Mouse (Mus musculus) lung, embryonic 14.5 days (tissue): Measurements from ENCODE around the gene Sdr39u1. TPM values are rescaled to one million over a fixed set of nuclear protein-coding genes. Genes with fewer than 3 reads are reported as not detected.

ENCODE experiments used
- ATAC-seq: fragments of 200-750 bp; cut with Nextera tagmentation; 2 replicates; pipeline ENCODE4 v1.8.0; 2017; ENCODE audit warnings: mild to moderate bottlenecking, moderate TSS enrichment, moderate library complexity; ENCODE audit not compliant: insufficient read depth
- DNase-seq: peaks from one replicate; pipeline ENCODE4 v3.0.0-alpha.2; 2015
- H3K27ac ChIP-seq: fragments of 300-500 bp; sonication (generic); 2 replicates; pipeline ENCODE4 v1.5.1; 2014; ENCODE audit warnings: low read depth, mild to moderate bottlenecking, moderate library complexity
- H3K27me3 ChIP-seq: fragments of 300-500 bp; sonication (generic); 2 replicates; pipeline ENCODE4 v1.6.1; 2014; ENCODE audit warnings: low read length, control low read depth; ENCODE audit not compliant: insufficient read depth
- H3K36me3 ChIP-seq: fragments of 300-500 bp; sonication (generic); 2 replicates; pipeline ENCODE4 v1.6.1; 2014; ENCODE audit warnings: control low read depth; ENCODE audit not compliant: insufficient read depth
- H3K4me1 ChIP-seq: fragments of 300-500 bp; sonication (generic); 2 replicates; pipeline ENCODE4 v1.6.1; 2014; ENCODE audit warnings: antibody characterized with exemption, control low read depth; ENCODE audit not compliant: insufficient read depth
- H3K4me2 ChIP-seq: fragments of 300-500 bp; sonication (generic); 2 replicates; pipeline ENCODE4 v1.6.1; 2014; ENCODE audit warnings: mild to moderate bottlenecking
- H3K4me3 ChIP-seq: fragments of 300-500 bp; sonication (generic); 2 replicates; pipeline ENCODE4 v1.5.1; 2014; ENCODE audit warnings: low read depth, low read length
- H3K9ac ChIP-seq: fragments of 300-500 bp; sonication (generic); 2 replicates; pipeline ENCODE4 v1.6.1; 2014
- H3K9me3 ChIP-seq: fragments of 300-500 bp; sonication (generic); 2 replicates; pipeline ENCODE4 v1.6.1; 2016; ENCODE audit warnings: low read depth, low read length, control low read depth
- CTCF ChIP-seq: IDR thresholded peaks from 2 replicates; pipeline ENCODE4 v1.5.1; 2016; ENCODE audit warnings: antibody characterized with exemption, low read depth
- WGBS: fragments of 180-500 bp; shearing (Covaris S2); extraction: QIAGEN DNeasy Blood & Tissue Kit; methylation state at CpG from one replicate; pipeline ENCODE4 v1.1.7; 2014; 5-methylcytosine and 5-hydroxymethylcytosine counted together
- polyA plus RNA-seq: library from polyadenylated mRNA; unstranded; fragments of >200 nt; fragmentation: Nextera tagmentation; extraction: Ambion mirVana; gene quantifications from 2 replicates; pipeline ENCODE4 v1.2.1, GENCODE M21; 2014

Sdr39u1 gene
- 44.3 and 47.2 TPM in 2 replicates for polyA plus RNA-seq

GRCm38 (mm10) chr14:55899701-55900413, at the start of gene Sdr39u1:
TSS of gene Sdr39u1 (minus strand) at chr14:55900293.
- H3K9me3 ChIP-seq, result no peaks in the 10 kb centered on the region
- WGBS, result 1% methylated on average over 39 of the region's 39 CpGs
- H3K4me2 ChIP-seq, result peak within 1 kb of the TSS; percentile 94
- H3K36me3 ChIP-seq, result peaks cover 34% of the 10 kb centered on the region
- ATAC-seq (peak; percentile 91), DNase-seq (peak; percentile 87)
- peak within 1 kb of the TSS; percentile 41 for H3K4me3 ChIP-seq
- H3K4me1 ChIP-seq, result 0 out of 2 replicates have a peak, but pooled peaks cover 7% of the 10 kb centered on the region
- no peaks in the 10 kb centered on the region for H3K27me3 ChIP-seq
- peak within 1 kb of the TSS; percentile 63 for H3K9ac ChIP-seq
- no peak for TF ChIP-seq CTCF
- H3K27ac ChIP-seq, result peak within 1 kb of the TSS; percentile 64

DNA sequence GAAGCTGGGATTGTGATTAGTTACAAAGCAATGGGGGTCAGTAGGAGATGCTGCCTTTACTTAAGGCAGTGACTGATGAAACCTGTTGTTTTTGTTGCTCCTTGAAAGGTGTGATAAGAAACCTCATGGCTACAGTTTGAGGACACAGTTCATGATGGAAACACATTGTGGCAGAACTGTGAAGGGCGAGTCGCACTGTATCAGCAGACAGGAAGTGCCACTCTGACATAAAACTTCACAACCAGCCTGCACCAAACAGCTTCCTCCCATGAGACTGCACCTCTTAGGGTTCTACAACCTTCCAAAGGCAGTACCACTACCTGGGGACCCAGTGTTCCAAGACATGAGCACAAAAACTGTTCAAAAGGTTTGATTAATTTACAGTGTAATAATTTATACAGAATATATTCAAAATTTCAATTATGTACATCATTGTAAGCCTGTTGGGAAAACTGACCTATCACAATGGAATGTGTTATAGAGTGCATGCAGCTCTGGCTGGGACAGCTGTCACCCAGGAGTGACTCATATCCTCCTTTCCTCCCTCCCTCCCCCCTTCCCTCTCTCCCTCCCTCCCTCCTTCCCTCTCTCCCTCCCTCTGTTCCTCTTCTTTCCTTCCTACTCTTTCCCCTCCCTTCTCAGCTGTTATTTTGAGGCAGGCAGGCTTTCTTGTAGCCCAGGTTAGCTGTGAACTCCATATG, 46.3 kb upstream of the Sdr39u1 start:
- H3K4me2 ChIP-seq, result no peak overlapping the region
- no peak overlapping the region for H3K27ac ChIP-seq
- ATAC-seq (peak; percentile 63; the same call in 1 of the 2 replicates), DNase-seq (peak; percentile 36)
- H3K9ac ChIP-seq, result no peak overlapping the region
- H3K4me3 ChIP-seq, result no peak overlapping the region
- no peaks in the 10 kb centered on the region for H3K9me3 ChIP-seq
- WGBS, result 35% methylated on average over 2 of the region's 2 CpGs
- no peaks in the 10 kb centered on the region for H3K36me3 ChIP-seq
- no peaks in the 10 kb centered on the region for H3K4me1 ChIP-seq
- H3K27me3 ChIP-seq, result no peaks in the 10 kb centered on the region
- TF ChIP-seq CTCF, result no peak

- DNase-seq, result no peak
- Histone ChIP-seq H3K4me2 (no peak within 1 kb of the TSS), H3K9me3 (no peaks in the 10 kb centered on the region), H3K4me1 (no peaks in the 10 kb centered on the region), H3K27me3 (no peaks in the 10 kb centered on the region), H3K36me3 (no peaks in the 10 kb centered on the region), H3K4me3 (no peak within 1 kb of the TSS), H3K27ac (no peak within 1 kb of the TSS), H3K9ac (no peak within 1 kb of the TSS)
- WGBS, result 72% methylated on average over 4 of the region's 4 CpGs
- TF ChIP-seq CTCF, result no peak
- ATAC-seq, result no peak
These were observed 44.5 kb upstream of the Sdr39u1 start, which contains the start of gene Cma1 for GRCm38 (mm10) chr14:55944575-55944974. TSS of gene Cma1 (minus strand) at chr14:55944675.

DNA sequence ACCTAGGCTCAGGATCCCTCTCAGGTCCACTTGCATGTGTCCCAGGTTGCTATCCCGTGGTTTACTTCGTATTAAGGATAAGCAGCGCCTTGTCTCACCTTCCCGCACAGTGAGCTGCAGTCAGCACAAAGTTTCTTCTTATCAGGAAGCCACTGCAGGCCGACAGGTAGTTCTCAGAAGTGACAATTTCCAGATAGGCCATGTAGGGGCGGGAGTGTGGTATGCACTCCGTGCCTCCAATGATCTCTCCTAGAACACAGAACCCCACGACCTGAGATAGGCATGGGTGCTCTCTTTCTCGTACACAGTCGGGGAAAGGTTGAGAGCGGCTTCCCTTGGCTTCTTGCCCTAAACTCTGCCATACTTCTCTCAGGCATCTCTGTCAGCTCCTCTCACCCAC, 43.5 kb upstream of the Sdr39u1 start:
- Histone ChIP-seq H3K9ac (no peak overlapping the region), H3K4me1 (no peaks in the 10 kb centered on the region), H3K4me2 (no peak overlapping the region), H3K9me3 (no peaks in the 10 kb centered on the region), H3K36me3 (no peaks in the 10 kb centered on the region), H3K27me3 (no peaks in the 10 kb centered on the region), H3K4me3 (no peak overlapping the region), H3K27ac (no peak overlapping the region)
- TF ChIP-seq CTCF, result no peak
- 69% methylated on average over 11 of the region's 11 CpGs for WGBS
- ATAC-seq (no peak), DNase-seq (no peak)

- H3K4me1 ChIP-seq, result no peaks in the 10 kb centered on the region
- H3K27me3 ChIP-seq, result no peaks in the 10 kb centered on the region
- ATAC-seq (no peak), DNase-seq (peak; percentile 47)
- H3K4me2 ChIP-seq, result no peak overlapping the region
- 27% methylated on average over 7 of the region's 7 CpGs for WGBS
- H3K4me3 ChIP-seq, result no peak overlapping the region
- H3K9me3 ChIP-seq, result no peaks in the 10 kb centered on the region
- TF ChIP-seq CTCF, result peak; percentile 33; the same call in 1 of the 2 replicates
- H3K9ac ChIP-seq, result no peak overlapping the region
- no peaks in the 10 kb centered on the region for H3K36me3 ChIP-seq
- H3K27ac ChIP-seq, result no peak overlapping the region
These were observed 40.1 kb upstream of the Sdr39u1 start for GRCm38 (mm10) chr14:55940070-55940800.

- TF ChIP-seq CTCF, result no peak
- DNase-seq (peak; percentile 79), ATAC-seq (peak; percentile 88)
- 13% methylated on average over 7 of the region's 7 CpGs for WGBS
- H3K4me1 ChIP-seq, result no peaks in the 10 kb centered on the region; the same call in 1 of the 2 replicates
- no peaks in the 10 kb centered on the region for H3K36me3 ChIP-seq
- H3K9me3 ChIP-seq, result no peaks in the 10 kb centered on the region; the same call in 1 of the 2 replicates
- no peak overlapping the region for H3K9ac ChIP-seq
- no peak overlapping the region for H3K4me3 ChIP-seq
- H3K27ac ChIP-seq, result no peak overlapping the region
- peak overlapping the region; percentile 40 for H3K4me2 ChIP-seq
- no peaks in the 10 kb centered on the region for H3K27me3 ChIP-seq
These were observed 33.5 kb upstream of the Sdr39u1 start for GRCm38 (mm10) chr14:55933586-55933985.
